Mouse (Mus musculus) stomach, embryonic 16.5 days (tissue): ENCODE data around the gene Cog4. TPM values are rescaled to one million over a fixed set of nuclear protein-coding genes. Genes with fewer than 3 reads are reported as not detected.
A peak's percentile ranks its signal among the peaks of the same experiment; 100 is the strongest.
"Not testable (repeated sequence)": the region's sequence is repeated elsewhere in the genome, so short reads cannot be mapped to it uniquely, and the experiment has no call there.

Experiments used
- ATAC-seq: fragments of 200-750 bp; cut with Nextera tagmentation; 2 replicates; pipeline ENCODE4 v1.8.0; 2017; ENCODE audit warnings: moderate number of reproducible peaks, moderate TSS enrichment; ENCODE audit not compliant: insufficient read depth, low FRiP score
- H3K27ac ChIP-seq: fragments of 300-500 bp; sonication (generic); 2 replicates; pipeline ENCODE4 v1.5.1; 2014; ENCODE audit warnings: low read length
- H3K27me3 ChIP-seq: fragments of 300-500 bp; sonication (generic); 2 replicates; pipeline ENCODE4 v1.6.1; 2014; ENCODE audit warnings: low read length, control low read depth, mixed read lengths; ENCODE audit not compliant: control insufficient read depth, insufficient read depth
- H3K36me3 ChIP-seq: fragments of 300-500 bp; sonication (generic); 2 replicates; pipeline ENCODE4 v1.6.1; 2014; ENCODE audit warnings: low read length; ENCODE audit not compliant: control insufficient read depth, insufficient read depth
- H3K4me1 ChIP-seq: fragments of 300-500 bp; sonication (generic); 2 replicates; pipeline ENCODE4 v1.6.1; 2014; ENCODE audit warnings: low read length, control low read depth, mixed read lengths; ENCODE audit not compliant: control insufficient read depth, insufficient read depth
- H3K4me2 ChIP-seq: fragments of 300-500 bp; sonication (generic); 2 replicates; pipeline ENCODE4 v1.6.1; 2014; ENCODE audit warnings: low read depth, low read length, mixed read lengths
- H3K4me3 ChIP-seq: fragments of 300-500 bp; sonication (generic); replicated peaks from 2 replicates; pipeline ENCODE4 v1.5.1; 2014; ENCODE audit warnings: mild to moderate bottlenecking, low read length
- H3K9ac ChIP-seq: fragments of 300-500 bp; sonication (generic); 2 replicates; pipeline ENCODE4 v1.6.1; 2014; ENCODE audit warnings: low read length
- H3K9me3 ChIP-seq: fragments of 300-500 bp; sonication (generic); replicated peaks from 2 replicates; pipeline ENCODE4 v1.6.1; 2016; ENCODE audit warnings: low read length, control low read depth; ENCODE audit not compliant: control insufficient read depth
- WGBS: fragments of 180-500 bp; shearing (Covaris S2); extraction: QIAGEN DNeasy Blood & Tissue Kit; methylation state at CpG from one replicate; pipeline ENCODE4 v1.1.7; 2014; 5-methylcytosine and 5-hydroxymethylcytosine counted together
- polyA plus RNA-seq: library from polyadenylated mRNA; unstranded; fragments of >200 nt; fragmentation: Nextera tagmentation; extraction: Ambion mirVana; gene quantifications from 2 replicates; pipeline ENCODE4 v1.2.1, GENCODE M21; 2015

Cog4 gene
- polyA plus RNA-seq, 1 experiment from 2014 or later = 71.5 TPM

- no peaks in the 10 kb centered on the region for H3K9me3 ChIP-seq
- H3K27me3 ChIP-seq = no peaks in the 10 kb centered on the region
- 0 out of 2 replicates have a peak, but pooled peaks have one; percentile 14 for ATAC-seq
- H3K4me3 ChIP-seq = peak overlapping the region; percentile 88
- H3K36me3 ChIP-seq = peaks cover 14% of the 10 kb centered on the region; the same call in 1 of the 2 replicates
- WGBS = under 1% methylated on average over 13 of the region's 13 CpGs
- H3K27ac ChIP-seq = peak overlapping the region; percentile 79
- peak overlapping the region; percentile 91 for H3K9ac ChIP-seq
- H3K4me2 ChIP-seq = peak overlapping the region; percentile 89
- H3K4me1 ChIP-seq = peaks cover 22% of the 10 kb centered on the region
These were observed 760 bp downstream of the Cog4 start for GRCm38 (mm10) chr8:110847171-110847549.

- peak overlapping the region; percentile 89 for H3K4me2 ChIP-seq
- no peak for ATAC-seq
- no peaks in the 10 kb centered on the region for H3K9me3 ChIP-seq
- no peak overlapping the region for H3K27ac ChIP-seq
- H3K36me3 ChIP-seq = peaks cover 19% of the 10 kb centered on the region; the same call in 1 of the 2 replicates
- H3K27me3 ChIP-seq = no peaks in the 10 kb centered on the region
- H3K9ac ChIP-seq = peak overlapping the region; percentile 91
- WGBS = 52% methylated on average over 14 of the region's 14 CpGs
- H3K4me1 ChIP-seq = peaks cover 22% of the 10 kb centered on the region
- peak overlapping the region; percentile 88 for H3K4me3 ChIP-seq
These were observed 1.5 kb downstream of the Cog4 start for GRCm38 (mm10) chr8:110847645-110848495.

- no peak for ATAC-seq
- Histone ChIP-seq H3K9me3 (no peaks in the 10 kb centered on the region), H3K9ac (no peak overlapping the region), H3K4me2 (no peak overlapping the region), H3K36me3 (peaks cover 22% of the 10 kb centered on the region), H3K27ac (no peak overlapping the region), H3K4me1 (peaks cover 8% of the 10 kb centered on the region), H3K4me3 (no peak overlapping the region), H3K27me3 (no peaks in the 10 kb centered on the region)
- WGBS = 89% methylated on average over 10 of the region's 10 CpGs
These were observed 4.8 kb downstream of the Cog4 start for GRCm38 (mm10) chr8:110851186-110851585.

- ATAC-seq, H3K4me2 ChIP-seq, H3K27me3 ChIP-seq, H3K4me1 ChIP-seq, H3K4me3 ChIP-seq, H3K9me3 ChIP-seq, H3K9ac ChIP-seq, H3K27ac ChIP-seq: not testable (repeated sequence)
- WGBS = 91% methylated on average over 3 of the region's 4 CpGs
- H3K36me3 ChIP-seq = peaks cover 26% of the 10 kb centered on the region
These were observed 9.7 kb downstream of the Cog4 start for GRCm38 (mm10) chr8:110856073-110856472.

GRCm38 (mm10) chr8:110856760-110857461, 10.5 kb downstream of the Cog4 start:
- no peak for ATAC-seq
- peaks cover 22% of the 10 kb centered on the region for H3K36me3 ChIP-seq
- H3K9ac ChIP-seq = no peak overlapping the region
- H3K27ac ChIP-seq = no peak overlapping the region
- 83% methylated on average over 4 of the region's 5 CpGs for WGBS
- H3K27me3 ChIP-seq = no peaks in the 10 kb centered on the region
- no peak overlapping the region for H3K4me2 ChIP-seq
- H3K4me3 ChIP-seq = no peak overlapping the region
- H3K9me3 ChIP-seq = no peaks in the 10 kb centered on the region
- H3K4me1 ChIP-seq = no peaks in the 10 kb centered on the region

- Histone ChIP-seq H3K36me3 (peaks cover 8% of the 10 kb centered on the region), H3K9ac (no peak overlapping the region), H3K9me3 (no peaks in the 10 kb centered on the region), H3K27ac (no peak overlapping the region), H3K4me3 (no peak overlapping the region), H3K4me2 (no peak overlapping the region), H3K4me1 (no peaks in the 10 kb centered on the region), H3K27me3 (no peaks in the 10 kb centered on the region)
- 73% methylated on average over 7 of the region's 7 CpGs for WGBS
- ATAC-seq = no peak
These were observed 13.5 kb downstream of the Cog4 start for GRCm38 (mm10) chr8:110859651-110860501.

GRCm38 (mm10) chr8:110861347-110862025, 15.1 kb downstream of the Cog4 start:
- H3K36me3 ChIP-seq, H3K9me3 ChIP-seq, ATAC-seq, H3K27me3 ChIP-seq, H3K4me2 ChIP-seq, H3K9ac ChIP-seq, H3K27ac ChIP-seq, H3K4me3 ChIP-seq, H3K4me1 ChIP-seq: not testable (repeated sequence)
- WGBS = 95% methylated on average over 7 of the region's 7 CpGs

- no peak overlapping the region for H3K4me2 ChIP-seq
- H3K9ac ChIP-seq = no peak overlapping the region
- H3K4me1 ChIP-seq = no peaks in the 10 kb centered on the region
- no peaks in the 10 kb centered on the region for H3K9me3 ChIP-seq
- H3K36me3 ChIP-seq = peaks cover 12% of the 10 kb centered on the region; the same call in 1 of the 2 replicates
- no peak for ATAC-seq
- no peak overlapping the region for H3K4me3 ChIP-seq
- WGBS = 90% methylated on average over 2 of the region's 2 CpGs
- no peak overlapping the region for H3K27ac ChIP-seq
- H3K27me3 ChIP-seq = no peaks in the 10 kb centered on the region
These were observed 24.1 kb downstream of the Cog4 start for GRCm38 (mm10) chr8:110870501-110870900.
